Comparison of ENCODE assay signal across 8 mouse cellular contexts in genomic region chr11:75279013-75279341, GRCm38 (mm10).
DNase-seq lines count a peak whose midpoint lies in the region; ATAC-seq and TF ChIP-seq lines count a peak whose summit lies in the region.

No protein-coding gene starts in this region.

- DNase-seq in kidney, adult 2 months, result no peak
- no peak for DNase-seq in kidney, adult 11 months
- no peak for DNase-seq in embryonic facial prominence, embryonic 10.5 days (ENCODE audit: low spot score)
- no peak for DNase-seq in adrenal gland, postnatal 25 days
- DNase-seq in cerebellum, postnatal 4 days (ENCODE audit: low spot score in 2 of 2), result no peak
- DNase-seq in lung, postnatal 36 days, result no peak

- no peak overlapping the region for H3K27ac ChIP-seq in kidney, adult 2 months (ENCODE audit: insufficient read depth, low read depth, low read length)
- peak overlapping the region; percentile 67 for H3K27ac ChIP-seq in embryonic facial prominence, embryonic 10.5 days (replicated peaks)
- no peak overlapping the region for H3K27ac ChIP-seq in hindbrain, embryonic 15.5 days (replicated peaks)
- peak overlapping the region; percentile 2; the same call in 1 of the 2 replicates for H3K27ac ChIP-seq in midbrain, embryonic 13.5 days

- peak overlapping the region; percentile 36; the same call in 1 of the 2 replicates for H3K4me3 ChIP-seq in kidney, adult 2 months (ENCODE audit: insufficient read depth, low read depth, low read length)
- peak overlapping the region; percentile 42 for H3K4me3 ChIP-seq in embryonic facial prominence, embryonic 10.5 days
- H3K4me3 ChIP-seq in hindbrain, embryonic 15.5 days, result no peak overlapping the region; the same call in 1 of the 2 replicates
- H3K4me3 ChIP-seq in midbrain, embryonic 13.5 days (replicated peaks), result peak overlapping the region; percentile 13; the same call in 1 of the 2 replicates

- no peak for TF ChIP-seq POLR2A in kidney, adult 2 months (IDR thresholded peaks at IDR 0.05; ENCODE audit: low read depth, low read length)

- H3K4me1 ChIP-seq in kidney, adult 2 months (ENCODE audit: control insufficient read depth, insufficient read depth, low read length), result no peaks in the 10 kb centered on the region
- peaks cover 74% of the 10 kb centered on the region for H3K4me1 ChIP-seq in embryonic facial prominence, embryonic 10.5 days
- peaks cover 66% of the 10 kb centered on the region for H3K4me1 ChIP-seq in hindbrain, embryonic 15.5 days (replicated peaks)
- H3K4me1 ChIP-seq in midbrain, embryonic 13.5 days (replicated peaks), result peaks cover 71% of the 10 kb centered on the region

- no peaks in the 10 kb centered on the region for H3K9me3 ChIP-seq in embryonic facial prominence, embryonic 10.5 days
- no peaks in the 10 kb centered on the region for H3K9me3 ChIP-seq in hindbrain, embryonic 15.5 days
- H3K9me3 ChIP-seq in midbrain, embryonic 13.5 days, result no peaks in the 10 kb centered on the region

- H3K4me2 ChIP-seq in hindbrain, embryonic 15.5 days, result peak overlapping the region; percentile 39
- peak overlapping the region; percentile 48 for H3K4me2 ChIP-seq in midbrain, embryonic 13.5 days (replicated peaks)

- ATAC-seq in hindbrain, embryonic 15.5 days (ENCODE audit: low FRiP score, low read depth), result no peak
- ATAC-seq in midbrain, embryonic 13.5 days, result peak; percentile 16; the same call in 1 of the 2 replicates

- H3K27me3 ChIP-seq in kidney, adult 2 months (replicated peaks; ENCODE audit: control insufficient read depth, insufficient read depth, low read length), result no peaks in the 10 kb centered on the region
- H3K27me3 ChIP-seq in embryonic facial prominence, embryonic 10.5 days (replicated peaks; ENCODE audit: low read depth, poor library complexity, severe bottlenecking), result peaks cover 53% of the 10 kb centered on the region
- H3K27me3 ChIP-seq in hindbrain, embryonic 15.5 days, result 0 out of 2 replicates have a peak, but pooled peaks cover 8% of the 10 kb centered on the region
- H3K27me3 ChIP-seq in midbrain, embryonic 13.5 days, result peaks cover 35% of the 10 kb centered on the region

- WGBS in kidney, adult 2 months, result 28% methylated on average over 4 of the region's 4 CpGs
- WGBS in embryonic facial prominence, embryonic 10.5 days, result 19% methylated on average over 4 of the region's 4 CpGs
- WGBS in hindbrain, embryonic 15.5 days, result 20% methylated on average over 4 of the region's 4 CpGs
- 12% methylated on average over 4 of the region's 4 CpGs for WGBS in midbrain, embryonic 13.5 days

- H3K9ac ChIP-seq in hindbrain, embryonic 15.5 days, result no peak overlapping the region
- no peak overlapping the region; the same call in 1 of the 2 replicates for H3K9ac ChIP-seq in midbrain, embryonic 13.5 days (replicated peaks)

- TF ChIP-seq CTCF in kidney, adult 2 months (conservative IDR thresholded peaks at IDR 0.05; ENCODE audit: insufficient read depth, insufficient read length, low read depth, low read length), result no peak

- no peaks in the 10 kb centered on the region for H3K36me3 ChIP-seq in kidney, adult 2 months (ENCODE audit: control insufficient read depth, insufficient read depth, low read length)
- H3K36me3 ChIP-seq in embryonic facial prominence, embryonic 10.5 days (replicated peaks), result no peaks in the 10 kb centered on the region
- no peaks in the 10 kb centered on the region for H3K36me3 ChIP-seq in hindbrain, embryonic 15.5 days
- no peaks in the 10 kb centered on the region for H3K36me3 ChIP-seq in midbrain, embryonic 13.5 days

Comparison
In these comparisons a context has a peak if more than half of its experiments do, and no peak if none do; other contexts are left out.
1. H3K27ac ChIP-seq: peak in embryonic facial prominence, embryonic 10.5 days (single experiment) and midbrain, embryonic 13.5 days (single experiment); none in kidney, adult 2 months (single experiment) and hindbrain, embryonic 15.5 days (single experiment).